Mouse (Mus musculus) heart, embryonic 16.5 days (tissue): ENCODE data around the gene Rac2. TPM values are rescaled to one million over a fixed set of nuclear protein-coding genes. Genes with fewer than 3 reads are reported as not detected.

Experiments
- ATAC-seq: fragments of 200-750 bp; cut with Nextera tagmentation; replicated peaks from 2 replicates; pipeline ENCODE4 v1.8.0; 2017; ENCODE audit warnings: moderate number of reproducible peaks; ENCODE audit not compliant: insufficient read depth, low FRiP score; ENCODE audit errors: extremely low read depth
- H3K27ac ChIP-seq: fragments of 300-500 bp; sonication (generic); 2 replicates; pipeline ENCODE4 v1.5.1; 2014; ENCODE audit warnings: mild to moderate bottlenecking, low read length, control low read depth, moderate library complexity
- H3K27me3 ChIP-seq: fragments of 300-500 bp; sonication (generic); 2 replicates; pipeline ENCODE4 v1.6.1; 2014; ENCODE audit warnings: low read length, mixed read lengths; ENCODE audit not compliant: control insufficient read depth, insufficient read depth
- H3K36me3 ChIP-seq: fragments of 300-500 bp; sonication (generic); 2 replicates; pipeline ENCODE4 v1.6.1; 2014; ENCODE audit not compliant: control insufficient read depth, insufficient read depth
- H3K4me1 ChIP-seq: fragments of 300-500 bp; sonication (generic); 2 replicates; pipeline ENCODE4 v1.6.1; 2014; ENCODE audit warnings: low read length, mixed read lengths; ENCODE audit not compliant: control insufficient read depth, insufficient read depth
- H3K4me2 ChIP-seq: fragments of 300-500 bp; sonication (generic); 2 replicates; pipeline ENCODE4 v1.6.1; 2014; ENCODE audit warnings: low read depth, mild to moderate bottlenecking, control low read depth, low read length
- H3K4me3 ChIP-seq: fragments of 300-500 bp; sonication (generic); 2 replicates; pipeline ENCODE4 v1.5.1; 2014; ENCODE audit warnings: mild to moderate bottlenecking, control low read depth, low read length
- H3K9ac ChIP-seq: fragments of 300-500 bp; sonication (generic); 2 replicates; pipeline ENCODE4 v1.6.1; 2014; ENCODE audit warnings: low read length, control low read depth
- H3K9me3 ChIP-seq: fragments of 300-500 bp; sonication (generic); replicated peaks from 2 replicates; pipeline ENCODE4 v1.6.1; 2016; ENCODE audit warnings: low read length; ENCODE audit not compliant: control insufficient read depth
- WGBS: fragments of 180-500 bp; shearing (Covaris S2); extraction: QIAGEN DNeasy Blood & Tissue Kit; methylation state at CpG from one replicate; pipeline ENCODE4 v1.1.7; 2014; 5-methylcytosine and 5-hydroxymethylcytosine counted together
- polyA plus RNA-seq: library from polyadenylated mRNA; unstranded; fragments of >200 nt; fragmentation: Nextera tagmentation; extraction: Ambion mirVana; gene quantifications from 2 replicates; pipeline ENCODE4 v1.2.1, GENCODE M21; 2015

Gene Rac2
- polyA plus RNA-seq, 1 experiment from 2014 or later, result 88.5 TPM

GRCm38 (mm10) chr15:78524163-78524562 is 48.4 kb downstream of the Rac2 start:
- Histone ChIP-seq H3K27me3 (no peaks in the 10 kb centered on the region), H3K4me1 (peaks cover 14% of the 10 kb centered on the region), H3K36me3 (no peaks in the 10 kb centered on the region), H3K27ac (no peak overlapping the region), H3K4me2 (no peak overlapping the region), H3K9me3 (no peaks in the 10 kb centered on the region), H3K4me3 (no peak overlapping the region), H3K9ac (no peak overlapping the region)
- no peak for ATAC-seq
- WGBS, result 85% methylated on average over 5 of the region's 5 CpGs

GRCm38 (mm10) chr15:78521892-78522291 is 50.7 kb downstream of the Rac2 start:
- no peaks in the 10 kb centered on the region for H3K36me3 ChIP-seq
- no peak overlapping the region for H3K27ac ChIP-seq
- H3K4me2 ChIP-seq, result no peak overlapping the region
- H3K27me3 ChIP-seq, result no peaks in the 10 kb centered on the region
- no peaks in the 10 kb centered on the region for H3K9me3 ChIP-seq
- 65% methylated on average over 6 of the region's 6 CpGs for WGBS
- no peak overlapping the region for H3K9ac ChIP-seq
- ATAC-seq, result no peak
- H3K4me1 ChIP-seq, result peaks cover 13% of the 10 kb centered on the region
- no peak overlapping the region for H3K4me3 ChIP-seq

DNA sequence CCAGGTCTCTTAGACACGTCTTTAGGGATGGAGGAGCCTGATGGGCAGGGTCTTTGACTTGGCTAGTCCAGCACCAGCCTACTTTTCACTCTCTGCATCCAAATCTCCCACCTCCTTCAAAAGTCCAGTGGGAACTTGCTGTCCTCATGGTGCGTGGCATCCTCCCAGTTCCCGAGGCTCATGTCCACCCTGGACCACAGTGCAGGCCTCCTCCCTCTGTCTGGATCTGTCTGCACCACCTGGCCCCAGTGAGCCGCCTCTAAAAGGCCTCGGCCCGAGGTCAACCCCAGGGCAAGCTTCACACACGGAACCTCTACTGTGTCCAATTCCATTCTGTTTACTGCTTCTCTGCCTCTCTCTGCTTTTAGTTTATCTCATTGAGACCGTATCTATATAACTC is 51.3 kb downstream of the Rac2 start:
- no peak for ATAC-seq
- Histone ChIP-seq H3K27me3 (no peaks in the 10 kb centered on the region), H3K27ac (no peak overlapping the region), H3K4me1 (peaks cover 15% of the 10 kb centered on the region), H3K4me3 (no peak overlapping the region), H3K9me3 (no peaks in the 10 kb centered on the region), H3K36me3 (no peaks in the 10 kb centered on the region), H3K9ac (no peak overlapping the region), H3K4me2 (no peak overlapping the region)
- WGBS, result 67% methylated on average over 8 of the region's 8 CpGs

GRCm38 (mm10) chr15:78520112-78520715 is 52.4 kb downstream of the Rac2 start:
- peak; percentile 67; the same call in 1 of the 2 replicates for ATAC-seq
- Histone ChIP-seq H3K27me3 (no peaks in the 10 kb centered on the region), H3K36me3 (no peaks in the 10 kb centered on the region), H3K9me3 (no peaks in the 10 kb centered on the region), H3K4me3 (no peak overlapping the region), H3K4me2 (no peak overlapping the region), H3K4me1 (peaks cover 15% of the 10 kb centered on the region), H3K27ac (peak overlapping the region; percentile 5), H3K9ac (no peak overlapping the region)
- WGBS, result 61% methylated on average over 13 of the region's 13 CpGs

- no peaks in the 10 kb centered on the region for H3K27me3 ChIP-seq
- WGBS, result 42% methylated on average over 7 of the region's 7 CpGs
- no peak overlapping the region for H3K27ac ChIP-seq
- H3K4me2 ChIP-seq, result no peak overlapping the region
- no peaks in the 10 kb centered on the region for H3K36me3 ChIP-seq
- ATAC-seq, result no peak
- peaks cover 15% of the 10 kb centered on the region for H3K4me1 ChIP-seq
- no peak overlapping the region; the same call in 1 of the 2 replicates for H3K9ac ChIP-seq
- H3K4me3 ChIP-seq, result no peak overlapping the region
- no peaks in the 10 kb centered on the region for H3K9me3 ChIP-seq
Measured at GRCm38 (mm10) chr15:78518221-78518620, 54.4 kb downstream of the Rac2 start.

DNA sequence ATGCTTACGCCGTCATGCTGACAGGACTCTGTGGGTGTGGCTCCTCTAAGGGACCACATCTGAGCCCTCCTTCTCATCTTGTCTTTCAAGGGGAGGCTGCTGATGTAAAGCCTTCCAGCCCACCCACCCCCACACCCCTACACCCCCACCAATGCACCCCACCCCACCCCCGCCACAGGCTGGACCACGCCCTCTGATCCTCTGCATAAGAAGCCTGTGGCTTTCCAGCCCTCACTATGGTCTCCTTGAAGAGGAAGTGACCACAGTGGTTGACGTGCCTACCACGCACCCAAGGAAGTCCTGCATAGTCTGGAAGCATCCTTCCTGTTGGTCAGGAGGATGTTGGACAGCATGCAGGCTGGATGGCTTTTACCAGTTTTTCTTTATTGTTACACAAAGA is 56.8 kb downstream of the Rac2 start:
- ATAC-seq, result no peak
- no peak overlapping the region for H3K4me3 ChIP-seq
- no peaks in the 10 kb centered on the region for H3K36me3 ChIP-seq
- peaks cover 15% of the 10 kb centered on the region for H3K4me1 ChIP-seq
- no peak overlapping the region for H3K27ac ChIP-seq
- no peaks in the 10 kb centered on the region for H3K9me3 ChIP-seq
- no peak overlapping the region for H3K9ac ChIP-seq
- H3K4me2 ChIP-seq, result no peak overlapping the region
- H3K27me3 ChIP-seq, result no peaks in the 10 kb centered on the region
- WGBS, result 76% methylated on average over 6 of the region's 6 CpGs

DNA sequence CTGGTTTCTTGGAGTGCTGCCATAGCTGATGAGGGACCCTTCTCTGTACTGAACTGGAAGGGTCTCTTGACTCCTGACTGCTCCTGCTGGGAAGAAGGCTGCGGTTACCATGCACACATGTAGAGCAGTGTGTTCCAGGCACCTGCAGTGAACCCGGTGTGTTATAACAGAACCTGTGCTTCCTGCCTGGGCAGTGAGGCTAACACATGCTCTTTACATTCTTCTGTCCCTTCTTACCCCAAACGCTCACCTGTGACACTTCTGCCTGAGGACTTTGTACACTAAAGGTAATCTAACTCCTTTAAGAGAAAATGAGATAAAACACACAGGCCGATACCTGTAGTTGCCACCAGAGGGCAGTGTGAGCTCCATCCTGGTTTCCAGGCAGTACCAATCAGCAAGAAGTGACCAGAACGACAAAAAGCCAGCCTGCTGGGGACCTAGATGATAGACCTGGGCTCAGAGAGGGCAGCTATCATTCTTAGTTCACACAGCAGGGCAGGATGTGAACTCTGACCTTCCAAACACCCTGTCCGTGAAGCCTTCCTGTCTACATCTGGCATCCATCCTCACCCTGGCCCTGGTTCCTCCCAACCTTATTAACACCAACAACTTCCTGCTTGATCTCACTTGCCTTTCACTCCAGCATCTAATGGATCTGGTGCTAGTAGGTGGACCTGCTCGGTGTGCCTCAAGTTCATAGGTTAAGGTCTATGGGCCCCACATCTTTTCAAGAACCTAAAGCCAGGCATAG is 58.0 kb downstream of the Rac2 start:
- Histone ChIP-seq H3K4me3 (no peak overlapping the region), H3K9me3 (no peaks in the 10 kb centered on the region), H3K36me3 (no peaks in the 10 kb centered on the region), H3K27ac (no peak overlapping the region), H3K9ac (no peak overlapping the region), H3K4me2 (no peak overlapping the region), H3K4me1 (peaks cover 22% of the 10 kb centered on the region), H3K27me3 (no peaks in the 10 kb centered on the region)
- 0 out of 2 replicates have a peak, but pooled peaks have one; percentile 21 for ATAC-seq
- 27% methylated on average over 7 of the region's 7 CpGs for whole genome bisulfite sequencing

GRCm38 (mm10) chr15:78513019-78513418 is 59.6 kb downstream of the Rac2 start:
- ATAC-seq, result no peak
- no peak overlapping the region for H3K9ac ChIP-seq
- no peak overlapping the region for H3K27ac ChIP-seq
- no peaks in the 10 kb centered on the region for H3K9me3 ChIP-seq
- no peaks in the 10 kb centered on the region for H3K27me3 ChIP-seq
- peaks cover 17% of the 10 kb centered on the region for H3K4me1 ChIP-seq
- WGBS, result 81% methylated on average over 14 of the region's 14 CpGs
- H3K4me2 ChIP-seq, result no peak overlapping the region
- no peaks in the 10 kb centered on the region for H3K36me3 ChIP-seq
- no peak overlapping the region for H3K4me3 ChIP-seq

DNA sequence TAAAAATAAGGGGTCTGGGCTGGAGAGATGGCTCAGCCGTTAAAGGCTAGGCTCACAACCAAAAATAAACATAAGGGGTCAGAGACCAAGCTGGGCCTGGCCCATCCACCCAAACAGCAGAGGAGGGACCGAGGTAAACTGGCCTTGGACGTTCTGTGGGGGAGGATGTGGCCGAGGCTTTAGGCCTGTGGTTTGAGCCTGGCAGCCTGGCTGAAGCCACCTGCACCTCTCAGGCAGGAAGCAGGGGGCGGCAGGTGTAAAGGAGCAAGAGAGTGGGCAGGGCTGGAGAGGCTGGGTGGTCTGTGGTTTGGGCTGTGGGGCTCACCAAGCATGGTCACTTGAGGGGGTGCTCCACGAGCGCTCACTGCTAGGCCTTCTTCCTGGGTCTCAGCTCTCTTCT is 60.6 kb downstream of the Rac2 start:
- ATAC-seq, result no peak
- no peaks in the 10 kb centered on the region for H3K27me3 ChIP-seq
- no peaks in the 10 kb centered on the region for H3K36me3 ChIP-seq
- no peak overlapping the region for H3K27ac ChIP-seq
- no peak overlapping the region for H3K4me3 ChIP-seq
- no peak overlapping the region for H3K9ac ChIP-seq
- H3K4me2 ChIP-seq, result no peak overlapping the region
- no peaks in the 10 kb centered on the region for H3K9me3 ChIP-seq
- 79% methylated on average over 7 of the region's 7 CpGs for WGBS
- H3K4me1 ChIP-seq, result peaks cover 14% of the 10 kb centered on the region
